Mouse (Mus musculus) thymus, adult 2 months (tissue): Measurements from ENCODE around the gene Myh3.

Source experiments
- CTCF ChIP-seq: fragments of 200-500 bp; IDR thresholded peaks from 2 replicates; pipeline ENCODE4 v1.5.1; 2012; ENCODE audit warnings: mild to moderate bottlenecking, control low read depth, low read length, moderate library complexity, borderline replicate concordance; ENCODE audit not compliant: control insufficient read depth, poor library complexity, insufficient read depth; ENCODE audit errors: extremely low read depth
- POLR2A ChIP-seq: fragments of 200-500 bp; IDR thresholded peaks from 2 replicates; pipeline ENCODE4 v1.6.1; 2012; ENCODE audit warnings: mild to moderate bottlenecking, low read length, control low read depth, moderate library complexity; ENCODE audit not compliant: control insufficient read depth, poor library complexity, insufficient read depth; ENCODE audit errors: extremely low read depth

DNA sequence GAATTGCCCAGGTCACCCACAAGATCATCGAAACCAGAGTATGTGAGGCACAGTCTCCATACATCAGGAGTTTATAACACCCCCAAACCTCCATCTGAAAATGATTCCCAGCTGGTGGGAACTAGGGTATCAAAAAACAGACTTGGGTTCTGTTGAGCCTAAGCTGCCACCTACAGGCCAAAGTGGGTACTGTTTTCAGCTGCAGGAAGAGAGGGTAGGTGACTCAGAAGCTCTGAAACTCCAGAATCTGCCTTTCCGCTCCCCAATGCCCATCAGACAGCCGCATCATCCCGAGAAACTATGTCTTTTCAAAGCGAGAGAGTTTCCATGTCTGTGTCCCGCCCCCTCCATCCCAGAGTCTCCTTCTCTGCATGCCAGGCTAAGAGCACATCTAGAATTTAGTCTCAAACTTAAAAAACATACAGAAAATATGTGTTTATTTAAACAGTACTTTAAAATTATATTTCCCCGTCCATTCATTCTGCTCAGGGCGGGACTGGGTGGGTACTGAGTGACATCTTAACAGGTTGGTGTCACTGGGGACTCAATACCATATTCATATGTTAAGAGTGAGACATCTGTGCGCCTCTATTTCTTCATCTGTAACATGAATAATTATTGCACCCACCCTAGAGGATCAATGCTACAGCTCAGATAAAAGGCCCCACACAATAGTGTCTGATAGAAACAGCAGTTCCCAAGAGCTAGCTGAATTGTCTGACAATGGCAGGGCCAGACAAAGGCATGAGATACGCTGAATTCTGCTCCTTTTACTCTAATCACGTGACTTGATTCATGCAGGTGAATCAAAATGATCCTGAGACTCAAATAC is 34.1 kb downstream of the Myh3 start:
- TF ChIP-seq CTCF (peak; percentile 27; the same call in 1 of the 2 replicates), POLR2A (no peak)
